Mouse (Mus musculus): ENCODE measurements around the gene Gpr108.

The Gpr108 gene

DNA sequence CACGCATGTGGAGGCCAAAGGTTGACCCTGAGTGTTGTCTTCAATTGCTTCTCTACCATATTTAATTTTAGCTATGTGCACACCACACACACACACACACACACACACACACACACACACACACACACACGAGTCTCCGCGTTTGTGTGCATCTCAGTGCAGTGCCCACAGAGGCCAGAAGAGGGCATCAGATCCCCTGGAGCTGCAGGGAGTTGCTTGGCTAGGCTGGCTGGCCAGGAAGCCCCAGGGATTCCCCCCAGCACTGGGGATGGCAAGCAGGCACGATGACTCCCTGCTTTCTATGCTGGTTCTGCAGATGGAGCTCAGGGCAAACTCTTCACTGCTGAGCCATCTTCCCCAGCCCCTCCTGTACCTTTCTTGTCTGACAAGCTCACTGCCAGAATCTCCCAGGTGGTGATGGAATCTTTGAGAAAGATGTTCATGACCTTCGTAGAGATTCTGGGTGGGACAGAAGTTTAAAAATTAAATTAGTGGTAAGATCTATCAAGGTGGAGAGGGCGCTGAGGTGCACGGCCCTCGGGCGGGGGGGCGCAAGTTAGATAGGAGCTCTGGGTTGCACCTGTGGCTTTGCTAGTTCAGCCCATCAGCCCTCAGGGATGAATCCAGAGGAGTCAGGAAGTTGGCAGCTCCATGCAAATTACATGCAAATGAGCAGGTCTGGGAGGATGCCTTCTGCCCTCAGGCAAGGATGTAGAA is 28.9 kb downstream of the Gpr108 start:
- in situ Hi-C loops (cut with MboI, MseI), result no loop called here

DNA sequence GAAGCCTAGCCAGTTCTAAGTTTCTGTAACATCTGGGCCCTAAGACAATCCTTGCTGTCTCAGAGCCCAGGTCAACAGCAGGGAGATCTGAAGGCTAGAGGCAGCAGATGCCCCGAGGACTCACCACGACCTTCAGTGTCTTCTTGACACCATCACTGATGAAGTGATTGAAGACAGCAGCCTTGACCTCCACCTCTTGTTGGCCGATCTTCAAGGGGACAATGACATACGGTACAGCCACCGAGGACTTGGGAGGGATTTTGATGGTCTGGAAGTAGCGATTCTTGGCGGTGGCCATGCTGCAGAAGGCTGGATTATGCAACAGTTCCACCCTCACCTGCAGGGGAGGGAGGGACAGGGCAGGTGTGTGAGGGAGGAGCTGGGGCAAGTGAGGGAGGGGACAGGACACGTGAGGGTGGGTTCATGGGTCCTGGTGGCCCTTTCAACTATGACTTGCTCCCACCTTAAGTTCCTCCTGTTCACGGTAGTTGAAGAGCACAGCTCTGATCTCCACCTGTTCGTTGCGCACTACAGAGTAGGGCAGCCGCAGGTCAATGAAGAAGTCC is 29.8 kb downstream of the Gpr108 start:
- in situ Hi-C loops (cut with MboI, MseI), result no loop called here

DNA sequence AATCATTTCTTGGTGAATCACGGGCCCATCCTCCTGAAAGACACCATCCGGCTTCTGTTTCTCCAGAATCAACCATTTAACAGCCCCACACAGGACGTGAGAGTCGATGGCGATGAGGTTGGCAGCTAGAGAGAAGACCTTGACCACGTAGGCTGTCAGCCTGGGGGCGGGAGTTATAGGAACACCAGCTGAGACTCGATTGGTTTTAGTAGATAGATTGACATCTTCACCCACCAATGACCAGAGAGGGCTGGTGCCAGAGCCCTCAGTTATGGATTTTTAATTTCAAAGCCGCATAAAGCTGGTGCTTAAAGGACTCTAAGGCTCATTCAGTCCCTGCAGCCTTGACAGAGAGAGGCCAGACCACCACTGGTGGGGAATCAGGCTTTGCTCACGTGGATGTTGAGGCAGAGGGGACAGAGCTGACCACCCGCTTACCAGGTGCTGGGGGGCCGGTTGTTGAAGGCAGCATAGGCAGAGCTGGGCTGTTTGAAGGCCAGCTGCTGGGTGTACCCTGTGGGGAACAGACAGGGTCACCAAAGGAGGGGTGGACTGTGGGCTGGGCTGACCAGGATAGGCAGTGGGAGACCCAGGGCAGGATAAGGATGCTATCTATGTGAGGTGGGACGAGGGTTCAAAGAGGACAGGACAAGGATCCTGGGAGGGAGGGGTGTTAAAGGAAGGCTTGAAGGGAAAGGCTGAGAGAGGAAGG is 33.4 kb downstream of the Gpr108 start:
- in situ Hi-C loops (cut with MboI, MseI), result no loop called here

DNA sequence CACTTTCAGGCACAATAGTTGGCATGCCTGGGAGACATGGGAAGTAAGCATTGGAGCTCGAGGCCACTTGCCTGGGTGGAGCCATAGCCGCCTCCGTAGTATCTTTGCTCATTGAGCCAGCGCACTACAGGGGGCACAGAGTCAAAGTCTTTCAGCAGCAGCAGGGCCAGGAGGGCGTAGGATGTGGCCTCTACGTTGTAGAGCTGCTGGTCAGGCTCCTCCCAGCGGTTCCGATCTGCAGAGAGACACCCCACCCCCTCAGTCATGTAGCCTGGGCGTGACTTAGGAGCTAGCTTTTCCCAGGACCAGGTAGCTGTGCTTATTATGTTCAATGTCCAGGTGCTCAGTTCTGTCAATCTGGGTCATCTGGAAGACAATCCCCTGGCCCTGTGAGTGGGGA is 36.7 kb downstream of the Gpr108 start:
- in situ Hi-C loops (cut with MboI, MseI), result no loop called here

DNA sequence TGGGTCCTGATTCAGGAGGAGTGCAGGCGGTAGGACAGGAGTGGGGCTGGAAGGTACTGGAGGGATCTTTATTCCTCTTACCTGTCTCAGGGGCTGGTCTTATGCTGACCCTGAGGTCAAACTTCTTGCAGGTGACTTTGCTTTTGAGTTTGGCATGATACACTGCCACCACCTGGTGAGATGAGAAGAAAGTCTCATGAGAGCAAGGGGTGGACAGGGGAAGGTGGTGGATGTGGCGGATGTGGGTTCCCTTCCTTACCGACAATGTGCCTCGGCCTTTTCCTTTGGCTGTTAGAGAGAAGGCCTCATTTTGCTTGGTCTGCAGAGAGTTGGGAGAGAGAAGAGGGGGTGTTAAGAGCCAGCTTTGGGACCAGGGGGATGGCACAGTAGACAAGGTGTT is 38.9 kb downstream of the Gpr108 start:
- in situ Hi-C loops (cut with MboI, MseI), result no loop called here

DNA sequence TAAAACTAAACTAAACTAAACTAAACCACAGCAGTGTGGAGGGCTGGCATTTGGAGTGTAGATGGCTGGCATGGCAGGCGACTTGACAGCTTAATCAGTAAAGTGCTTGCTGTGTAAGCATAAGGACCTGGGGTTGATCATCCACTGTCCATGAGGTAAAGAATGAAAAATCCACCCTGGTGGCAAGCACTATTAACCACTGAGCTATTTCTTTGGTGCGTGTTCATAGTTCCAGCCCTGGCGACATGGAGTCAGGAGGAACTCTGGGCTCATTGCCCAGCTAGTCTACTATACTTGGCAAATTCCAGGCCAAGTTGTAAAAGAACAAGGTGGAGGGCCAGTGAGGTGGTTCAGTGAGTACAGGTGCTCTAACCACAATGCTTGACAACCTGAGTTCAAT is 40.3 kb downstream of the Gpr108 start:
- in situ Hi-C loops (cut with MboI, MseI), result no loop called here

DNA sequence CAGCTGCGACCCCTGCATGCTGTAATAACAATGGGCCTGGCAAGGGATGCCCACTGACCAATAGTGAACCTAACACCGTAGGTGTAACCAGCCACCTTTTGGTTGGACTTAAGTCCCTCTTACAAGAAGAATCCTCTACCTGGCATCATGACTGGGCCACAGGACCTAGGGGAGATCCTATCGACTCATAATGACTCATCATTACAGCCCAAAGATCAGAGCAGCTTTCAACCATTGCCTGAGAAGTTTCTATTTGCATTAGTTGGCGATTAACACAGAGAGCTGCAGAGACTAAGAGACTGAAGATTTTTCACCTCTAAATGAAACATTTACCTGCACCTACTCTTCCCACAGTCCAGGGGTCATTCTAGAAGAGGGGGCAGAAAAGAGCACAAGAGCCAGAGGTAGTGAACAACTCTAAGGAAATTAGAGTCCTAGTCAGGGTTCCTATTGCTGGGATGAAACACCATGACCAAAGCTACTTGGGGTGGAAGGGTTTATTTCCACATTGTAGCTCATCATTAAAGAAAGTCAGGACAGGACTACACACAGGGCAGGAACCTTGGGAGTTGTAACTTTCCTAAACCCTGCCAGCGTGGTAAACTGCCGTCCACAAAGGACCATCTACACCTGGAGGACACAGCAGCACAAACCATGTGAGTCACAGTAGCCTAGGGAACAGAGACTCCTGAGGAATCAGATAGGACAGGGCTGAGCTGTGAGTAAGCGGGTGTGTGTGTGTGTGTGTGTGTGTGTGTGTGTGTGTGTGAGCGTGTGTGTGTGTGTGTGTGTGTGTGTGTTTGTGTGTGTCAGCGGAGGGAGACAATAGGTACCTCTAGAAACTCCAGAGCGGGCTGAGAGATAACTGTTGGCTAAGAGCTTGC is 46.2 kb downstream of the Gpr108 start:
- in situ Hi-C loops (cut with MboI, MseI), result no loop called here

DNA sequence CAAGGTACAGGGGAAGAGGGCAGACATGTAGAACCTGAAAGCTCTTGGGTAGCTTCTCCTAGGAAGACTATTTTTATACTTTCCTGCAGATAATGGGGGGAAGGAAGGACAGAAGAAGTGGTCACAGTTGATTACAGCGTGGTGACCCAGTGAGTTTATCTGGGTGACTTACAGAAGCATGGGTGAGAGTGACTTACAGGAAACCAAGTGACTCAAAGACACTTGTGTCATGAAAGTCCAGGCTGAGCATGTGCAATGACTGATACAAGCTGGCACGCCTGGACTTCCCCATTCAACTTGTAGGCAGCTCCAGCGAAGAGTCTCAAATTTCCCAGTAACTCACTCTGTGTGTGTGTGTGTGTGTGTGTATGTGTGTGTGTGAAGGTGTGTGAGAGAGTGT is 50.0 kb downstream of the Gpr108 start:
- in situ Hi-C loops (cut with MboI, MseI), result no loop called here

DNA sequence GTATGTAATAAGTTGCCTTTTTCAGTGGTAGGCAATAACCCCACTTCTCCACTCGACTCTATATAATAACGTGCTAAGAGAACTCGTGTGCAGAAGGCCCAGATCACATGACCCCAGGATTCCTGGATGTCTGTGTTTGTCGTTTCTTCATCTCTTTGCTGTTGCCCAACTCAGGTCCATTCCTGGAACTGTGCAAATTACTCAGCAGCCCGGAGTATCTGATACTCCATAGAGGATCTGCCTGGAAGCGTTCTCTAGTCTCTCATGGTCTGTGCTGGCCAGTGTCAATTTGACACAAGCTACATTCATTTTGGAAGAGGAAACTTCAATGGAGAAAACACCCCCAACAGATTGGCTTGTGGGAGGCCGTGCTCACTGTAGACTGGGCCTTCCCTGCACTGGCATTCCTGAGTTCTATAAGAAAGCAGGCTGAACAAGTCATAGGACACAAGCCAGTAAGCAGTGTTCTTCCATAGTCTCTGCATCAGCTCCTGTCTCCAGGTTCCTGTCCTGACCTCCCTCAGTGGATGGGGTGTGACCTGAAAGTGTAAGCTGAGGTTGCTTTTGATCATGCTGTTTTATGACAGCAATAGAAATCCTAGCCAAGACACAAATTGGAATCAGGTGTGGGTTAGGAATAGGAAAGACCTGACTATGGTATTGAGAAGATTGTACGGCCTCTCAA is 52.8 kb downstream of the Gpr108 start:
- in situ Hi-C loops (cut with MboI, MseI), result no loop called here

DNA sequence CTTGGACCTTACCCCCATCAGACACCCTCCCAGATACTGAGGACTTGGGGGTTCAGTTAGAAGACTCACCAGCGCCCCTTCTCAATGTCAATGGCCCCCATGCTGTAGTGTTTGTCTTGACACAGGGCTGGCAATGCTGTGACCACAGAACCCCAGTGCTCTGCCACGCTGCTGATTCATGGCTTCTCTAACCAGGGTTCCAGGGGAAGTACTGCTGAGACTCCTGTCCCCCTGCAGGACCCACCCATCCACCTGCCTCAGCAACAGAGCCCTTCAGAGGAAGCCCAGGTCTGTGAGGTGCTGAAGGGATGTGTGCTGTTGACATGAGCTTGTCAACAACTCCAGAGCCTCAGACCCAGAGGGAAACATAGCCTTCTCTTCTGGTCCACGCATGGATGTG is 53.5 kb downstream of the Gpr108 start:
- in situ Hi-C loops (cut with MboI, MseI), result no loop called here

DNA sequence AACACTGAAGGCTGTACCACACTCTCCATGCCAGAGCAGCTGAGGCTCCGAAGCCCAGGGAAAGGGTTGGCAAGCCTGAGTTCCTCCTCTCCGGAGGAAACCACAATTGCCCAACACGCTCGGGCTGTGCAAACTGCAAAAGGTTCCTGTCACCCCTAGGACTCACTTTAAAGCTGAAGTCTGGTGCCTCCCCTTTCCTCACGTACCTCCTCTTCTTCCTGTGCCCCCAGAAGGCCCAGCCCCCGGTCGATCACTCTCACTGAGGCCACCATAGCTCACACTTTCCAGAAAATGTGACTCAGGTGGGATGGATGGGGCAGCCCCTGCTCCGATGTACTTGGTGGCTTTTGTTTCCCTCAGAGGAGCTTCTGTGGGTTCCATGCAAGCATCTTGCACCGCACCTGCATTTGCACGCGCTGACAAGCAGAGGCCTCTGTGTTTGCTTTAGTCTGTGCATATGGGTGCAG is 54.2 kb downstream of the Gpr108 start, which contains the start of gene Tnfsf14:
Gene Tnfsf14, minus strand, starts transcription at position 137 of the 467 bp plus-strand sequence.
- in situ Hi-C loops (cut with MboI, MseI), result no loop called here

DNA sequence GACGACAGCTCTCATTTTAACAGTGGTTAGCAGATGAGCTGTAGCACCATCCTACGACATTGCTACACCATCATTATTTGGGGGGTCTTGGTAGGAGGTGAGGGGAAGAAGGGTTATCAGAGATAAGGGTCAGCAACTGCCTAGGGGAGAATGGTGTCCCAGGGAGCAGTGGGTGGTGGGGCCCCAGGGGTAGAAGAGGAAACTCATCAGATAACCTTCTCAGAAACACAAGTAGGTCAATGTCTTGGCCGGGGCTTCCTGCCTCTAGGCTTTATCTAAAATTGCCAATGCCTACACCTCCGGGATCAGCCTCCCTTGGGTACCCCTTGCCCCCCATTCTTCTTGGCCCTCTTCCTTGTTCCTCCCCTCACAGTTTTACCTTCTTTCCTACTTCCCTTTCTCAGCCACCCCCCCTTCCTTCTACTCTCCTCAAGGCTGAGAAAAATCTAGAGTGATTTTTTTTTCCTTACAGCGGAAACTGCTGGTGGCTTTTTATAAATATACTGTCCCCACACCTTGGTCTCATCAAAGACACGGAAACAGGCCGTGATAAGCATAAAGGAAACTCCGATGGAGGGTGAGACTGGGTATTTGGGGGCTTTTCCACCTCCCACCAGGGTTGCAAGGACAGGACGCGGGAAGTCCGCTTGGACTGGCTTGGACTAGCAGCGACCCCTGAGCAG is 59.6 kb downstream of the Gpr108 start:
- in situ Hi-C loops (cut with MboI, MseI), result no loop called here

DNA sequence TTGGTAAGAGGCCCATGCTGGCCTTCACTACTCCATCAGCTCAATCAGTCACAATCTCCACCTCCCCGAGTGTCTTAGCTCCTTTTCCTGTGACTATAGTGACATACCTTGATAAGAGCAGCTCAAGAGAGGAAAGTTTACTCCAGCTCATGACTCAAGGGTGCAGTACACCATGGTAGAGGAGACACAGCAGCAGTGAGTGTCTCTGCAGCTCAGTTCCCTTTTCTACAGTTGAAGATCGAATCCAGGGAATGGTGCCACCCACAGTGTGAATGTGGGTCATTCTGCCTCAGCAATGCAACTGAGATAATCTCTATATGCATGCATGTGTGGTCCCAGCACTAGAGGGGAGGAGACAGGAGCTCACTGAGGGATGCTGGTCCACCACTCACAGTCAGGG is 62.6 kb downstream of the Gpr108 start:
- in situ Hi-C loops (cut with MboI, MseI), result no loop called here
